Mouse (Mus musculus): Measurements from ENCODE around the gene 4921504E06Rik.

DNA sequence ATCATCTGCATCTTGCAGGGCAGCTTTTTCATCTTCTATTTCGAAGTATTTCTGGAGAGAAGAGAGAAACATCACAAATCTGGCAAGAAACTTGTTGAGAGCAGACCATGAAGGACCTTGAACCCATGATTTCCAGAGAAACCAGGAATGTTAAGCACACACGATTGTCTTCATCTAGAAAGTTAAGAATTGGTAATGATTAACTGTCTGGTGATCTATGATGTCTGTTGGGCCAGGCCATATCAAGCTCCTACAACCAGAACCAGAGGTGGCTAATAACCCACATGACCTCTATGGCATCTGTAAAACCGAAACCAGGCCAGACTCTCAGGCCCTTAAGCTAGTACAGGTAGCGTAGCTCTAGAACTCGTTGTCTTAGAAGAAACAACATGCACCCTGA lies 29.6 kb downstream of the 4921504E06Rik start:
- TF ChIP-seq CTCF (IDR thresholded peaks at IDR 0.05; ENCODE audit: low read depth) (no peak), EP300 (IDR thresholded peaks at IDR 0.05; ENCODE audit: low read depth) (no peak)

Measured in heart, postnatal 0 days (tissue).